Mouse (Mus musculus) erythroid progenitor cell, adult 5-6 weeks (primary cell): ENCODE data around the gene Nxpe4. TPM values are rescaled to one million over a fixed set of nuclear protein-coding genes. Genes with fewer than 3 reads are reported as not detected.

ENCODE experiments used
- total RNA-seq, 2 experiments: library from RNA; stranded (forward) in 1 of 2; stranded (reverse) in 1 of 2; fragments of 150-400 nt in 1 of 2; fragments of 186-747, 209-891 nt in 1 of 2; gene quantifications; 2 replicates each; pipeline versions ENCODE4 v1.2.3 to v1.2.4; 2015 to 2017; ENCODE audit warnings: low replicate concordance in 2 of 2

Nxpe4 gene
- total RNA-seq, 2 experiments from 2014 or later = 35.1 to 53.2 TPM

Other genes with a start within 250 kb of the Nxpe4 start
- gene Nxpe2, start 191.4 kb downstream of the Nxpe4 start, total RNA-seq (2015; ENCODE audit: low replicate concordance) = 1,032 and 1,053 TPM in 2 replicates
- gene Nxpe2, start 191.4 kb downstream of the Nxpe4 start, total RNA-seq (2017; ENCODE audit: low replicate concordance) = 859 and 927 TPM in 2 replicates